ENCODE assay signal across 8 mouse cellular contexts in the genomic region with DNA sequence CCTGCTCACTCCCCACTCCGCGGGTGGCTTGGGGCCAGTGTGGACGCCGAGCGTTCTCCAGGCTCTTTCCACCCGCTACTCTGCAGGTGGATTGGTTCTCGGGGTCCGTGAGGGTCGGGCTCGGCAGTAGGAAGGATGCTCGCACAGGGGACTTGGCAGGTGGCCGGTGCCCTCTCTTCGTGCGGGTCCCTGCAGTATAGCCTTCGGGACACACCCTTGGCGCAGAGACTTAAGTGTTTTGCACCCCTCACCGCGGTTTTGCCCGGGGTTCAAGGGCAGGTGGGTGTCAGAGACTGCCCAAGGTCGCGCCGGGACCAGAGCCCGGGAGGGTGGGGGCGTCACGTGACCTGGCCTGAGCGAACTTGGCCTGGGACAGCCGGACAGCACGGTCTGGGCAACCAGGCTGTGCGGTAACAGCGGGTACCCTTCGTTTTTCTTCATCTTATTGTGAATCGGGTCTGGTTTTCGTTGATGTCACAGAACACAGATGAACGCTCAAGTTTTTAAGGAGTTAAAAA. TPM values are rescaled to one million over a fixed set of nuclear protein-coding genes. Genes with fewer than 3 reads are reported as not detected.
DNase-seq lines count a peak whose midpoint lies in the region; ATAC-seq and TF ChIP-seq lines count a peak whose summit lies in the region.

No protein-coding gene starts in this region.

- intact Hi-C loops in heart, postnatal 10 days (cut with DNase I), result loop anchor here (2.0 kb wide), 2 partner anchors 31 to 41 kb away; a partner anchor contains a TSS

- peak; percentile 61 for DNase-seq in ES-E14 (ENCODE audit: low read depth, low spot score)
- peak; percentile 87 to 89 for DNase-seq in heart, postnatal 10 days
- DNase-seq in kidney, postnatal 4 days, result peak; percentile 80 to 86
- DNase-seq in lung, postnatal 0 days (ENCODE audit: low spot score), result peak; percentile 68
- DNase-seq in retina, embryonic 14.5 days (ENCODE audit: low spot score), result peak; percentile 31
- peak; percentile 74 for DNase-seq in urinary bladder, postnatal 14 days (ENCODE audit: low spot score)

- 0 out of 2 replicates have a peak, but pooled peaks have one; percentile 12 for ATAC-seq in erythroid progenitor cell, adult 5-6 weeks (replicated peaks; ENCODE audit: low FRiP score, poor library complexity, severe bottlenecking)
- ATAC-seq in lung, postnatal 0 days, result no peak

- H3K9me3 ChIP-seq in ES-E14 (ENCODE audit: control insufficient read depth, insufficient read depth, low read depth, low read length), result no peaks in the 10 kb centered on the region
- H3K9me3 ChIP-seq in lung, postnatal 0 days (ENCODE audit: low read length), result no peaks in the 10 kb centered on the region

- TF ChIP-seq POLR2A in bone marrow macrophage, adult 2 months (IDR thresholded peaks at IDR 0.05; ENCODE audit: borderline replicate concordance, low read depth, low read length), result no peak

- H3K36me3 ChIP-seq in ES-E14 (ENCODE audit: control insufficient read depth, insufficient read depth, low read length, poor library complexity, severe bottlenecking), result no peaks in the 10 kb centered on the region
- H3K36me3 ChIP-seq in lung, postnatal 0 days (ENCODE audit: insufficient read depth, low read length), result no peaks in the 10 kb centered on the region

- H3K27me3 ChIP-seq in lung, postnatal 0 days (replicated peaks; ENCODE audit: insufficient read depth, low read length), result no peaks in the 10 kb centered on the region

- H3K4me1 ChIP-seq in ES-E14 (ENCODE audit: control insufficient read depth in 2 of 2, insufficient read depth in 2 of 2, low read length in 2 of 2, poor library complexity in 1 of 2), result peaks cover 0 to 11% of the 10 kb centered on the region in 2 experiments; a peak in 2 of 4 replicates
- peaks cover 22% of the 10 kb centered on the region for H3K4me1 ChIP-seq in bone marrow macrophage, adult 2 months (ENCODE audit: control insufficient read depth, insufficient read depth, low read length)
- peaks cover 16% of the 10 kb centered on the region; the same call in 1 of the 2 replicates for H3K4me1 ChIP-seq in lung, postnatal 0 days (ENCODE audit: insufficient read depth, low read depth, low read length)

- WGBS in lung, postnatal 0 days, result under 1% methylated on average over 34 of the region's 34 CpGs

- peak overlapping the region; percentile 95 for H3K4me2 ChIP-seq in lung, postnatal 0 days (replicated peaks; ENCODE audit: low read depth, low read length)

- no peak for TF ChIP-seq CTCF in bone marrow macrophage, adult 2 months (IDR thresholded peaks at IDR 0.05; ENCODE audit: low read depth, low read length)
- no peak for TF ChIP-seq CTCF in lung, postnatal 0 days (IDR thresholded peaks at IDR 0.05)

- in situ Hi-C loops in ES-E14 (cut with MboI; ENCODE audit: low sequenced_read_pairs in 2 of 2, unreplicated experiment in 2 of 2), result no loop called here

- 0 out of 2 replicates have a peak overlapping the region, but pooled peaks have one; percentile 8 for H3K27ac ChIP-seq in ES-E14 (ENCODE audit: insufficient read depth, low read depth, low read length, poor library complexity, severe bottlenecking)
- peak overlapping the region; percentile 90; the same call in 1 of the 2 replicates for H3K27ac ChIP-seq in bone marrow macrophage, adult 2 months (ENCODE audit: insufficient read depth, low read depth, low read length)
- peak overlapping the region; percentile 96 for H3K27ac ChIP-seq in lung, postnatal 0 days (ENCODE audit: low read length)

- peak overlapping the region; percentile 81 to 86 for H3K4me3 ChIP-seq in ES-E14 (ENCODE audit: insufficient read depth in 1 of 2, low read depth in 1 of 2, low read length in 2 of 2, poor library complexity in 1 of 2, severe bottlenecking in 1 of 2)
- H3K4me3 ChIP-seq in bone marrow macrophage, adult 2 months (ENCODE audit: insufficient read depth, low read length), result peak overlapping the region; percentile 84
- H3K4me3 ChIP-seq in lung, postnatal 0 days (ENCODE audit: low read depth, low read length), result peak overlapping the region; percentile 74

- no peak for TF ChIP-seq EP300 in lung, postnatal 0 days (IDR thresholded peaks at IDR 0.05)

- peak overlapping the region; percentile 73 for H3K9ac ChIP-seq in ES-E14 (ENCODE audit: insufficient read depth, low read depth, low read length, poor library complexity, severe bottlenecking)
- peak overlapping the region; percentile 54 for H3K9ac ChIP-seq in lung, postnatal 0 days (replicated peaks; ENCODE audit: low read depth)

TF ChIP-seq in ES-E14, 5 proteins besides CTCF, POLR2A, EP300 and RAD21:
- TF ChIP-seq ZC3H11A (IDR thresholded peaks at IDR 0.05; ENCODE audit: borderline replicate concordance, low read depth, low read length) (no peak), MAFK (IDR thresholded peaks at IDR 0.05; ENCODE audit: insufficient read depth, low read depth, low read length) (no peak), CHD2 (IDR thresholded peaks at IDR 0.05; ENCODE audit: low read depth, low read length) (no peak), ZNF384 (IDR thresholded peaks at IDR 0.05; ENCODE audit: low read depth, low read length) (no peak), HCFC1 (IDR thresholded peaks at IDR 0.05; ENCODE audit: borderline replicate concordance, insufficient read depth, low read length) (no peak)

RNA-seq across cellular contexts. Expression of a gene that starts 1.7 kb away (rescaled TPM):
- 15.7 and 29.9 TPM in 2 replicates for total RNA-seq in ES-E14 (2012; rRNA removed)
- 59.1 and 65.3 TPM in 2 replicates for polyA plus RNA-seq in bone marrow macrophage, adult 2 months (2012; ENCODE audit: insufficient read depth, insufficient read length, missing spikeins)
- total RNA-seq in erythroid progenitor cell, adult 5-6 weeks (2015; ENCODE audit: low replicate concordance), result 17.6 and 22.3 TPM in 2 replicates
- total RNA-seq in erythroid progenitor cell, adult 5-6 weeks (2017; ENCODE audit: low replicate concordance), result 10.7 and 15.7 TPM in 2 replicates
- 100 to 1,000 TPM; 126 to 144 TPM for total RNA-seq in heart, postnatal 10 days (2021)
- 46.6 and 47.9 TPM in 2 replicates for polyA plus RNA-seq in lung, postnatal 0 days (2015; fragmentation: Nextera tagmentation; extraction: Ambion mirVana)

RNA-seq across cellular contexts. Expression of a gene that starts 41.0 kb away (rescaled TPM):
- total RNA-seq in ES-E14 (2012; rRNA removed), result 13.2 and 15.8 TPM in 2 replicates
- 4.2 and 5.4 TPM in 2 replicates for polyA plus RNA-seq in bone marrow macrophage, adult 2 months (2012; ENCODE audit: insufficient read depth, insufficient read length, missing spikeins)
- total RNA-seq in erythroid progenitor cell, adult 5-6 weeks (2015; ENCODE audit: low replicate concordance), result 0.42 and 1.1 TPM in 2 replicates
- total RNA-seq in erythroid progenitor cell, adult 5-6 weeks (2017; ENCODE audit: low replicate concordance), result 1.0 and 1.7 TPM in 2 replicates
- 1 to 10 TPM; 3.8 to 3.9 TPM for total RNA-seq in heart, postnatal 10 days (2021)
- 5.2 TPM in 2 replicates for polyA plus RNA-seq in lung, postnatal 0 days (2015; fragmentation: Nextera tagmentation; extraction: Ambion mirVana)

RNA-seq across cellular contexts. Expression of a gene that starts 41.1 kb away (rescaled TPM):
- total RNA-seq in ES-E14 (2012; rRNA removed), result 94.5 and 105 TPM in 2 replicates
- 33.7 and 36.7 TPM in 2 replicates for polyA plus RNA-seq in bone marrow macrophage, adult 2 months (2012; ENCODE audit: insufficient read depth, insufficient read length, missing spikeins)
- total RNA-seq in erythroid progenitor cell, adult 5-6 weeks (2015; ENCODE audit: low replicate concordance), result 29.2 and 33.5 TPM in 2 replicates
- 13.6 and 30.7 TPM in 2 replicates for total RNA-seq in erythroid progenitor cell, adult 5-6 weeks (2017; ENCODE audit: low replicate concordance)
- total RNA-seq in heart, postnatal 10 days (2021), result 10 to 100 TPM; 79.0 to 79.6 TPM
- 63.2 and 72.7 TPM in 2 replicates for polyA plus RNA-seq in lung, postnatal 0 days (2015; fragmentation: Nextera tagmentation; extraction: Ambion mirVana)

Comparison
In these comparisons a context has a peak if more than half of its experiments do, and no peak if none do; other contexts are left out.
1. DNase-seq: peak in every context shown above with its lines; median percentile 88 in heart, postnatal 10 days; 83 in kidney, postnatal 4 days; 74 in urinary bladder, postnatal 14 days; 68 in lung, postnatal 0 days; 61 in ES-E14; 31 in retina, embryonic 14.5 days.
2. H3K27ac ChIP-seq: peak in every context shown above with its lines; median percentile 96 in lung, postnatal 0 days; 90 in bone marrow macrophage, adult 2 months; 8 in ES-E14.